Mouse (Mus musculus) CD4-positive helper T cell, adult 2 months (primary cell): Measurements from ENCODE around the gene Bcl6b.

ENCODE experiments used
- DNase-seq: peaks from one replicate; pipeline ENCODE4 v3.0.0-alpha.2; 2012; ENCODE audit warnings: low read depth, missing footprints, low spot score

Gene Bcl6b

GRCm38 (mm10) chr11:70174491-70174890, 55.1 kb downstream of the Bcl6b start:
- DNase-seq, result no peak
